Mouse (Mus musculus): ENCODE data around the gene Trak1. TPM values are rescaled to one million over a fixed set of nuclear protein-coding genes. Genes with fewer than 3 reads are reported as not detected.

The Trak1 gene
- polyA plus RNA-seq, 1 experiment from 2014 or later: 17.0 TPM

DNA sequence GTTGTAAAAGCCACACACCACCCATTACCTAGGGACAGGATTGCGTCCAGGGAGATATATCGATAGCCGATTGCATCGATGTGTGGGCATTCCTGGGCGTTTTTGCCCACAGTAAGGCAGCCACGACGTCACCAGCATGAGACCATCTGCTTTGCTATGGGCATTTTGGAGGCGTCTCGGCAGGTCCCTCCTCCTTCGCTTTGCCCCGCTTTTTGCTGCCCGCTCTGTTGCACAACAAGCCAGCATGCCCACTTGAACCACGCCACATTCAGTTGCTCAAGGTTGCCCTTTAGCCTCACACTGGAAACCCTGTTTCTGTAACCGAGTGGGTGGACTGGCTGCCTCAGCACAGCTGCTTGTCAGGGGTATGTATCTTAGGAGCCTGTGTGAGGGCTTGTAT is 85.3 kb downstream of the Trak1 start:
- ATAC-seq (ENCODE audit: low FRiP score, low read depth): no peak
- Histone ChIP-seq H3K27ac (no peak overlapping the region), H3K36me3 (no peaks in the 10 kb centered on the region), H3K4me2 (replicated peaks) (no peak overlapping the region), H3K9me3 (no peaks in the 10 kb centered on the region), H3K4me3 (no peak overlapping the region), H3K4me1 (peaks cover 16% of the 10 kb centered on the region), H3K27me3 (no peaks in the 10 kb centered on the region), H3K9ac (no peak overlapping the region)
- 90% methylated on average over 14 of the region's 14 CpGs for WGBS

GRCm38 (mm10) chr9:121383180-121383586 is 85.9 kb downstream of the Trak1 start:
- no peak overlapping the region for H3K9ac ChIP-seq
- peaks cover 22% of the 10 kb centered on the region for H3K4me1 ChIP-seq
- H3K36me3 ChIP-seq: no peaks in the 10 kb centered on the region
- H3K27me3 ChIP-seq: no peaks in the 10 kb centered on the region
- no peaks in the 10 kb centered on the region for H3K9me3 ChIP-seq
- WGBS: 86% methylated on average over 9 of the region's 9 CpGs
- ATAC-seq (ENCODE audit: low FRiP score, low read depth): no peak
- H3K4me3 ChIP-seq: no peak overlapping the region
- H3K4me2 ChIP-seq (replicated peaks): no peak overlapping the region
- no peak overlapping the region for H3K27ac ChIP-seq

GRCm38 (mm10) chr9:121384620-121385019 is 87.3 kb downstream of the Trak1 start:
- no peak for ATAC-seq (ENCODE audit: low FRiP score, low read depth)
- H3K27ac ChIP-seq: no peak overlapping the region
- WGBS: 79% methylated on average over 7 of the region's 7 CpGs
- H3K36me3 ChIP-seq: no peaks in the 10 kb centered on the region
- H3K9ac ChIP-seq: no peak overlapping the region
- H3K4me1 ChIP-seq: peaks cover 22% of the 10 kb centered on the region
- 0 out of 2 replicates have a peak overlapping the region, but pooled peaks have one; percentile 12 for H3K4me2 ChIP-seq (replicated peaks)
- no peak overlapping the region for H3K4me3 ChIP-seq
- no peaks in the 10 kb centered on the region for H3K9me3 ChIP-seq
- H3K27me3 ChIP-seq: no peaks in the 10 kb centered on the region

DNA sequence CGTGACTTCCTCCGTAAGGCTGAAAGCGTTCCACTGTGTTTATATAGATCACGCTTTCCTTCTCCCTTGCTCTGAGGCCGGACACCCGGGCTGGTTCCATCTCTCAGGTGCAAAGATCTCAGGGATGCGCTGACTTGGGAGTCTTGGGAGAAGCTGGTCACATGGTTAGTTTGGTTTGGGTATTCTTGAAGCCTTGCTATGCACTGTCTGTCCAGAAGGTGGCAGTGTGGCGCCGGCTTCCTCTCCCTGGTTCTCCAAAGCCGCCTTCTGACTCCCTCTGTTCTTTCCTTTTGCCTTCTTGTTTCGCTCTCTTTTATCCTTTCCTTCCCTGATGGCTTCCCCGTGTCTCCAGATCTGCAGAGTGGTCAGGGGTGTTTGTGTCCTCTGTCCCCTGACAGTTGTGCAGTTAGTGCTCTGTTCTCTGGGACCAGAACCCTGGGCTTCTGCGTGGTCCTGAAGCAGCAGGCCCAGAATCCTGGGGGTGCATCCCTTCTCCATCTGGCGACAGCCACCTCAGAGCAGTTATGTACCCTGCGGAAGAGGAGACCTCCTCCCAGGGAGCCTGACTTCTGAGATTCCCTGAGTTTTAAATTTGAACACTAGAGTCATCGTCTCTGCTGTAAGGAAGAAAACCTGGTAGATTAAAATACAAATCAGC is 87.9 kb downstream of the Trak1 start:
- H3K4me3 ChIP-seq: no peak overlapping the region
- no peak overlapping the region for H3K27ac ChIP-seq
- H3K4me2 ChIP-seq (replicated peaks): 0 out of 2 replicates have a peak overlapping the region, but pooled peaks have one; percentile 12
- 0 out of 2 replicates have a peak, but pooled peaks cover 4% of the 10 kb centered on the region for H3K36me3 ChIP-seq
- no peak for ATAC-seq (ENCODE audit: low FRiP score, low read depth)
- peaks cover 16% of the 10 kb centered on the region for H3K4me1 ChIP-seq
- no peaks in the 10 kb centered on the region for H3K9me3 ChIP-seq
- 32% methylated on average over 16 of the region's 16 CpGs for WGBS
- H3K9ac ChIP-seq: peak overlapping the region; percentile 50
- no peaks in the 10 kb centered on the region for H3K27me3 ChIP-seq

DNA sequence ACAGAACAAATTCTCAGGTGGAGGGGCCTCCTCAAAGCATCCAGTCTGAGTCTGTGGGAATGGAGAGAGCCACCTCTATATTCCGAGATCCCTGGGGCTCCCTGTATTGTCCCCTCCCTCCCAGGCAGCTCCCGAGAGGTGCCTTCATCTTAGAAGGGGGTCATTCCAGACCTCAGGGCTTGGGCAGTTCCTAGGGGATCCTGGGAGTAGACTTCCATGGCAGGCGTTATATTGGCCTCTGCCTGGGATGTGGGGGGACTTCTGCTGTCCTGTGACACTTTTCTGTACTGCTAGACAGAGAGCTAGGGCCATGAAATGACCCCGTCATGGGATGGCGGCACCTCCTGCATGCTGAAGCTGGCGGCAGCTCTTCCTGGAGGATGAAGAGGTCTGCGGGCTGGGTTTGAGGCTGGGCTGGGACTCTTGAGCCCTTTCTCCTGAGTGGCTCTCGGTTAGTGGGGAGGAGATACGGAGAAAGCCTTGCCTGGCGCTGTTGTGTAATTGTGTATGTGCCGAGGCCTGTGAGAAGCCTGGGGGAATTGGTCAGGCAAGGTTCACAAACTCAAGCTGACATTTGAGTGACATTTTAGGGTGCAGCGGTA is 88.5 kb downstream of the Trak1 start:
- WGBS: 85% methylated on average over 12 of the region's 12 CpGs
- H3K27ac ChIP-seq: no peak overlapping the region
- no peaks in the 10 kb centered on the region for H3K9me3 ChIP-seq
- peaks cover 15% of the 10 kb centered on the region for H3K4me1 ChIP-seq
- H3K36me3 ChIP-seq: 0 out of 2 replicates have a peak, but pooled peaks cover 4% of the 10 kb centered on the region
- peak overlapping the region; percentile 50 for H3K9ac ChIP-seq
- no peak overlapping the region for H3K4me2 ChIP-seq (replicated peaks)
- H3K27me3 ChIP-seq: no peaks in the 10 kb centered on the region
- no peak overlapping the region for H3K4me3 ChIP-seq
- ATAC-seq (ENCODE audit: low FRiP score, low read depth): no peak

DNA sequence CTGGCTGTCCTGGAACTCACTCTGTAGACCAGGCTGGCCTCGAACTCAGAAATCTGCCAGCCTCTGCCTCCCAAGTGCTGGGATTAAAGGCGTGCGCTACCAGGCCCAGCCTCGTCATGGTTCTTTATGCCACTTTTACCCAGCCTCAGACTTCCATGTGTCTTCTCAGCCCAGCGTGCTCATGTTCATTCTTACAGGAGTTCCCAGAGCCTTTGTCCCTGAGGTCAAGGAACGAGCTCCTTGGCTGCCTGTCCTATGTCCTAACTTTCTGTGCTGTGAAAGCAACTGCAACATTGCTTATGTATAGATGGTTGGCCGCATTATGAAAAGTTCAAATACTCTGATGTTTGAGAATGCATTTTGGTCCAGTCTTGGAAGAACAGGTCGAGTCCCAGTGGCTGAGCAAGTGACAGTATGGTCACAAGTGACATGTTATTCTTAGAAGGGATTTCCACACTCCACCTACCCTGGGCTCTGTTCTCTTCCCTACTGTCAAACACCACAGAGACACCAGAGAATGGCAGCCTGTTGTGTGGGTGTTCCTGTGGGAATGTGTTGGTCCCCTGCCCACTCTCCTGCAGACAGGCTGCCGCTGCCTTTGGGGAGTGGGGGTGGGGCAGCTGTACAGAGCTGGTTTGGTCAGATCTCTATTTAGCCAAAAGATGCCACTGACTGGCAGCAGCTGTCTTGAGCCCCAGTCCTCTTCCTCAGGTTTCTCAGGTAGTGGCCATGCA is 90.4 kb downstream of the Trak1 start:
- ATAC-seq (ENCODE audit: low FRiP score, low read depth): no peak
- Histone ChIP-seq H3K27ac (no peak overlapping the region), H3K36me3 (peaks cover 13% of the 10 kb centered on the region), H3K27me3 (no peaks in the 10 kb centered on the region), H3K9me3 (no peaks in the 10 kb centered on the region), H3K4me2 (replicated peaks) (no peak overlapping the region), H3K9ac (no peak overlapping the region), H3K4me1 (peaks cover 15% of the 10 kb centered on the region), H3K4me3 (no peak overlapping the region)
- WGBS: 83% methylated on average over 9 of the region's 9 CpGs

GRCm38 (mm10) chr9:121388273-121388931 is 91.1 kb downstream of the Trak1 start:
- no peak for ATAC-seq (ENCODE audit: low FRiP score, low read depth)

GRCm38 (mm10) chr9:121389258-121389657 is 92.0 kb downstream of the Trak1 start:
- H3K4me1 ChIP-seq: peaks cover 15% of the 10 kb centered on the region
- H3K4me3 ChIP-seq: no peak overlapping the region
- H3K4me2 ChIP-seq (replicated peaks): no peak overlapping the region
- ATAC-seq (ENCODE audit: low FRiP score, low read depth): no peak
- H3K36me3 ChIP-seq: peaks cover 18% of the 10 kb centered on the region
- no peak overlapping the region for H3K27ac ChIP-seq
- no peak overlapping the region for H3K9ac ChIP-seq
- no peaks in the 10 kb centered on the region for H3K27me3 ChIP-seq
- WGBS: 82% methylated on average over 10 of the region's 10 CpGs
- H3K9me3 ChIP-seq: no peaks in the 10 kb centered on the region

More at GRCm38 (mm10) chr9:121388273-121388931, 91.1 kb downstream of the Trak1 start:
- peaks cover 15% of the 10 kb centered on the region for H3K4me1 ChIP-seq
- H3K27me3 ChIP-seq: no peaks in the 10 kb centered on the region
- H3K36me3 ChIP-seq: peaks cover 18% of the 10 kb centered on the region
- H3K9me3 ChIP-seq: no peaks in the 10 kb centered on the region
- WGBS: 71% methylated on average over 13 of the region's 13 CpGs
- H3K4me2 ChIP-seq (replicated peaks): no peak overlapping the region
- no peak overlapping the region for H3K27ac ChIP-seq
- H3K9ac ChIP-seq: no peak overlapping the region
- H3K4me3 ChIP-seq: no peak overlapping the region

DNA sequence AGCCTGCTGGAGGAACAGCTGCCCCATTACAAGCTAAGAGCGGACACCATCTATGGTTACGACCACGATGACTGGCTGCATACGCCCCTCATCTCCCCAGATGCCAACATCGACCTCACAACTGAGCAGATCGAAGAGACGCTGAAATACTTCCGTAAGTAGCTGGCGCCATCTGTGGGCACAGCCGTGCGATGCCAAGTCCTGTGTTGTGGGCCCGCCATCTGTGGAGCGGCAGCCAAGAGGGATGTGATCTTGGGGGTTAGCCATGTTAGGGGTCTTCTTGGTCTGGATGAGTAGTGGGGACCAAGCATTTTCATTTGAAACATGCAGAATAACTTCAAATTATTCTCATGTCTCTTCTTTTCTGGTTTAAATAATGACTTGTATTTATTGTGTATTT is 94.6 kb downstream of the Trak1 start:
- Histone ChIP-seq H3K27ac (no peak overlapping the region), H3K9me3 (no peaks in the 10 kb centered on the region), H3K27me3 (no peaks in the 10 kb centered on the region), H3K36me3 (peaks cover 20% of the 10 kb centered on the region), H3K4me3 (no peak overlapping the region), H3K9ac (no peak overlapping the region), H3K4me2 (replicated peaks) (no peak overlapping the region), H3K4me1 (peaks cover 13% of the 10 kb centered on the region)
- ATAC-seq (ENCODE audit: low FRiP score, low read depth): no peak
- 89% methylated on average over 13 of the region's 13 CpGs for WGBS

GRCm38 (mm10) chr9:121392427-121392826 is 95.1 kb downstream of the Trak1 start:
- Histone ChIP-seq H3K9me3 (no peaks in the 10 kb centered on the region), H3K27ac (no peak overlapping the region), H3K4me1 (peaks cover 14% of the 10 kb centered on the region), H3K9ac (no peak overlapping the region), H3K4me3 (no peak overlapping the region), H3K36me3 (peaks cover 20% of the 10 kb centered on the region), H3K27me3 (no peaks in the 10 kb centered on the region), H3K4me2 (replicated peaks) (no peak overlapping the region)
- no peak for ATAC-seq (ENCODE audit: low FRiP score, low read depth)
- WGBS: 31% methylated on average over 5 of the region's 5 CpGs

- H3K9me3 ChIP-seq: no peaks in the 10 kb centered on the region
- no peaks in the 10 kb centered on the region for H3K27me3 ChIP-seq
- H3K36me3 ChIP-seq: peaks cover 20% of the 10 kb centered on the region
- ATAC-seq (ENCODE audit: low FRiP score, low read depth): no peak
- H3K27ac ChIP-seq: no peak overlapping the region
- no peak overlapping the region for H3K4me2 ChIP-seq (replicated peaks)
- H3K9ac ChIP-seq: no peak overlapping the region
- 88% methylated on average over 4 of the region's 4 CpGs for WGBS
- peaks cover 15% of the 10 kb centered on the region for H3K4me1 ChIP-seq
- H3K4me3 ChIP-seq: no peak overlapping the region
These were observed 95.8 kb downstream of the Trak1 start for GRCm38 (mm10) chr9:121393104-121393503.

- Histone ChIP-seq H3K4me2 (replicated peaks) (no peak overlapping the region), H3K4me1 (peaks cover 11% of the 10 kb centered on the region), H3K36me3 (peaks cover 18% of the 10 kb centered on the region), H3K9ac (no peak overlapping the region), H3K9me3 (no peaks in the 10 kb centered on the region), H3K4me3 (no peak overlapping the region), H3K27ac (no peak overlapping the region), H3K27me3 (no peaks in the 10 kb centered on the region)
- WGBS: 73% methylated on average over 2 of the region's 2 CpGs
- no peak for ATAC-seq (ENCODE audit: low FRiP score, low read depth)
These were observed 97.6 kb downstream of the Trak1 start for GRCm38 (mm10) chr9:121394882-121395281.
